Mouse (Mus musculus) liver, embryonic 11.5 days (tissue): ENCODE measurements around the gene Traf1. TPM values are rescaled to one million over a fixed set of nuclear protein-coding genes. Genes with fewer than 3 reads are reported as not detected.

Experiments used
- ATAC-seq: fragments of 200-750 bp; cut with Nextera tagmentation; replicated peaks from 2 replicates; pipeline ENCODE4 v1.8.0; 2017; ENCODE audit warnings: moderate number of reproducible peaks, mild to moderate bottlenecking, moderate TSS enrichment, moderate library complexity; ENCODE audit not compliant: low FRiP score
- DNase-seq: peaks from one replicate; pipeline ENCODE4 v3.0.0-alpha.2; 2017; ENCODE audit warnings: low spot score
- H3K27ac ChIP-seq: fragments of 300-500 bp; sonication (generic); 2 replicates; pipeline ENCODE4 v1.5.1; 2014; ENCODE audit warnings: mild to moderate bottlenecking, low read depth, low read length, control low read depth
- H3K27me3 ChIP-seq: fragments of 300-500 bp; sonication (generic); replicated peaks from 2 replicates; pipeline ENCODE4 v1.6.1; 2014; ENCODE audit warnings: low read length, mixed read lengths; ENCODE audit not compliant: control insufficient read depth, insufficient read depth
- H3K36me3 ChIP-seq: fragments of 300-500 bp; sonication (generic); 2 replicates; pipeline ENCODE4 v1.6.1; 2014; ENCODE audit warnings: mild to moderate bottlenecking, low read length, moderate library complexity, mixed read lengths; ENCODE audit not compliant: control insufficient read depth, insufficient read depth
- H3K4me1 ChIP-seq: fragments of 300-500 bp; sonication (generic); replicated peaks from 2 replicates; pipeline ENCODE4 v1.6.1; 2014; ENCODE audit warnings: low read length, mixed read lengths; ENCODE audit not compliant: control insufficient read depth, insufficient read depth
- H3K4me2 ChIP-seq: fragments of 300-500 bp; sonication (generic); 2 replicates; pipeline ENCODE4 v1.6.1; 2014; ENCODE audit warnings: mild to moderate bottlenecking, control low read depth, moderate library complexity
- H3K4me3 ChIP-seq: fragments of 300-500 bp; sonication (generic); 2 replicates; pipeline ENCODE4 v1.5.1; 2014; ENCODE audit warnings: low read depth, low read length, control low read depth
- H3K9ac ChIP-seq: fragments of 300-500 bp; sonication (generic); 2 replicates; pipeline ENCODE4 v1.6.1; 2014; ENCODE audit warnings: low read depth, low read length, control low read depth
- H3K9me3 ChIP-seq: fragments of 300-500 bp; sonication (generic); 2 replicates; pipeline ENCODE4 v1.6.1; 2016; ENCODE audit warnings: low read length, inconsistent platforms, mixed read lengths; ENCODE audit not compliant: control insufficient read depth
- WGBS: fragments of 180-500 bp; shearing (Covaris S2); extraction: QIAGEN DNeasy Blood & Tissue Kit; methylation state at CpG from one replicate; pipeline ENCODE4 v1.1.7; 2014; 5-methylcytosine and 5-hydroxymethylcytosine counted together
- polyA plus RNA-seq: library from polyadenylated mRNA; unstranded; fragments of >200 nt; fragmentation: Nextera tagmentation; extraction: Ambion mirVana; gene quantifications from 2 replicates; pipeline ENCODE4 v1.2.1, GENCODE M21; 2014

Traf1 gene
- polyA plus RNA-seq, 1 experiment from 2014 or later, result 0.38 TPM

GRCm38 (mm10) chr2:34941061-34941675 is 20.4 kb downstream of the Traf1 start:
- Histone ChIP-seq H3K4me3 (no peak overlapping the region), H3K9me3 (no peaks in the 10 kb centered on the region), H3K9ac (no peak overlapping the region), H3K4me2 (no peak overlapping the region), H3K4me1 (no peaks in the 10 kb centered on the region), H3K36me3 (no peaks in the 10 kb centered on the region), H3K27ac (no peak overlapping the region), H3K27me3 (peaks cover 5% of the 10 kb centered on the region; the same call in 1 of the 2 replicates)
- DNase-seq, result no peak
- ATAC-seq, result no peak
- WGBS, result 67% methylated on average over 11 of the region's 11 CpGs

GRCm38 (mm10) chr2:34940246-34940645 is 21.3 kb downstream of the Traf1 start:
- no peak overlapping the region for H3K27ac ChIP-seq
- WGBS, result 84% methylated on average over 5 of the region's 5 CpGs
- H3K9me3 ChIP-seq, result no peaks in the 10 kb centered on the region
- H3K4me3 ChIP-seq, result no peak overlapping the region
- H3K27me3 ChIP-seq, result peaks cover 5% of the 10 kb centered on the region; the same call in 1 of the 2 replicates
- DNase-seq (no peak), ATAC-seq (no peak)
- no peaks in the 10 kb centered on the region for H3K36me3 ChIP-seq
- H3K9ac ChIP-seq, result no peak overlapping the region
- H3K4me2 ChIP-seq, result no peak overlapping the region
- no peaks in the 10 kb centered on the region for H3K4me1 ChIP-seq

- Histone ChIP-seq H3K27ac (no peak overlapping the region), H3K27me3 (peaks cover 5% of the 10 kb centered on the region; the same call in 1 of the 2 replicates), H3K4me1 (no peaks in the 10 kb centered on the region), H3K9me3 (no peaks in the 10 kb centered on the region), H3K4me2 (no peak overlapping the region), H3K9ac (no peak overlapping the region), H3K36me3 (no peaks in the 10 kb centered on the region), H3K4me3 (no peak overlapping the region)
- 43% methylated on average over 8 of the region's 8 CpGs for WGBS
- no peak for DNase-seq
- ATAC-seq, result no peak
These were observed 23.0 kb downstream of the Traf1 start for GRCm38 (mm10) chr2:34938269-34939208.

DNA sequence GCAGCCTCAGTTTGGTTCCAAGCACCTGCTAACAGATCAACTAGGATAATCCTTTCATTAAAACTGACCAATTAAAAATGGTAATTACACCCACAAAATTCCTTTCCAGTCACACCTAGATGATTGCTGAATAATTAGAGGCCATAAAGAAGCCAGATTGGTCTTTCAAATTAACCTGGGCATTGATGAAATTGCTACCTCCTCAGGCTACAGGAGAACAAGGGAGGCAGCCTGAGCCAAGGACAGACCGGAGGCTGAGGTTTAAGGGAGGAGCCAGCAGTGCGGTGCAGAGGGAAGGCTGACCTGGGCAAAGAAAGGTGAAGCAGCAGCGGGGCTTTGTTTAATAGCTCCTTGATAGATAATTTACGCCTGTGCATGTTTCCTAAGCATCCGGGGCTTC is 24.1 kb downstream of the Traf1 start:
- Histone ChIP-seq H3K9me3 (no peaks in the 10 kb centered on the region), H3K36me3 (no peaks in the 10 kb centered on the region), H3K9ac (no peak overlapping the region), H3K4me3 (no peak overlapping the region), H3K4me1 (no peaks in the 10 kb centered on the region), H3K27me3 (peaks cover 5% of the 10 kb centered on the region; the same call in 1 of the 2 replicates), H3K4me2 (no peak overlapping the region), H3K27ac (no peak overlapping the region)
- no peak for DNase-seq
- 37% methylated on average over 5 of the region's 5 CpGs for WGBS
- no peak for ATAC-seq

DNA sequence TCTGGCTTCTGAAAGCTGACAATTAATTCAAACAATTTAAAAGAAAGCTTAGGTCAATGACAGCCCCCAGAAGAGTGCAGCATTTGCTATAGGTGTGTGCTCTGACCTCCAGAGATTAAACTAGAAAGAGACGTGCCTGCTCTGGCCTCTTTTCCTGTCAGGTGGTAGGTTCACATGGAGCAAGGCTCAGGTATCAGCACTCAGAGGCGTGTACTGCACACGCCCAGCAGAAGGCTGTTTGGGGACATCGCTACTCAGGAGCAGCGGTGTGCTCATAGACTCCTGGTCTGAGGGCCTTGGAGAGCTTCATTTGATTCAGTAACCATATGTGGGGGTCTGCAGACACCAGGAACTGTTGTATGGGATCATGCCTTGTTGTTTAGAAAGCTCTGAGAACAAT is 34.3 kb downstream of the Traf1 start:
- Histone ChIP-seq H3K4me2 (no peak overlapping the region), H3K27ac (no peak overlapping the region), H3K9me3 (no peaks in the 10 kb centered on the region), H3K4me3 (no peak overlapping the region), H3K9ac (no peak overlapping the region), H3K27me3 (no peaks in the 10 kb centered on the region), H3K36me3 (no peaks in the 10 kb centered on the region), H3K4me1 (no peaks in the 10 kb centered on the region)
- no peak for DNase-seq
- no peak for ATAC-seq
- WGBS, result 56% methylated on average over 5 of the region's 5 CpGs

GRCm38 (mm10) chr2:34922729-34923128 is 38.8 kb downstream of the Traf1 start:
- no peak for ATAC-seq
- WGBS, result 10% methylated on average over 2 of the region's 2 CpGs

DNA sequence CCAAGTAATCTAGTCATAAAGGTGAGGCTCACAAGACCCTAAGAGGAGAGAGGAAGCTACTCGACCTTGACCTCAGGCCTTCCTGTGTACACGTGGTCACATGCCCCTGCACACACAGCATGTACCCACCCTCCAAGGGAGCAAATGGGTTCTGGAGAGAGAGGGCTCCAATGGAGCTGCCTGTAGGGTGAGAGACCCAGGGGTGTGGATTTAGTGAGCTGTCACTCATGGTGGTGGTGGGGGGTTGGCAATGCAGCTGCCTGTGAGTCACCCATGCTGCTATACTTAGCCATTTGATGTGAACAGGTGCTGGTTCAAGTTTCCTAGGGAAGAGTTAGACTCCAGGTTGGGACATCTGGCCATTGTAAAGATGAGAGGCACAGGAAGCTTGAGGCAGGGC is 41.4 kb downstream of the Traf1 start:
- ATAC-seq (no peak), DNase-seq (no peak)
- H3K4me1 ChIP-seq, result no peaks in the 10 kb centered on the region; the same call in 1 of the 2 replicates
- WGBS, result 36% methylated on average over 2 of the region's 2 CpGs
- no peak overlapping the region for H3K4me2 ChIP-seq
- H3K36me3 ChIP-seq, result no peaks in the 10 kb centered on the region
- H3K9me3 ChIP-seq, result no peaks in the 10 kb centered on the region
- H3K27me3 ChIP-seq, result peaks cover under 1% of the 10 kb centered on the region; the same call in 1 of the 2 replicates
- no peak overlapping the region for H3K9ac ChIP-seq
- H3K4me3 ChIP-seq, result no peak overlapping the region
- H3K27ac ChIP-seq, result no peak overlapping the region

More at GRCm38 (mm10) chr2:34922729-34923128, 38.8 kb downstream of the Traf1 start:
- no peaks in the 10 kb centered on the region for H3K27me3 ChIP-seq
- H3K9ac ChIP-seq, result no peak overlapping the region
- no peaks in the 10 kb centered on the region for H3K36me3 ChIP-seq
- H3K27ac ChIP-seq, result no peak overlapping the region
- no peak overlapping the region for H3K4me3 ChIP-seq
- no peaks in the 10 kb centered on the region for H3K4me1 ChIP-seq
- no peak overlapping the region for H3K4me2 ChIP-seq
- no peak for DNase-seq
- H3K9me3 ChIP-seq, result no peaks in the 10 kb centered on the region

DNA sequence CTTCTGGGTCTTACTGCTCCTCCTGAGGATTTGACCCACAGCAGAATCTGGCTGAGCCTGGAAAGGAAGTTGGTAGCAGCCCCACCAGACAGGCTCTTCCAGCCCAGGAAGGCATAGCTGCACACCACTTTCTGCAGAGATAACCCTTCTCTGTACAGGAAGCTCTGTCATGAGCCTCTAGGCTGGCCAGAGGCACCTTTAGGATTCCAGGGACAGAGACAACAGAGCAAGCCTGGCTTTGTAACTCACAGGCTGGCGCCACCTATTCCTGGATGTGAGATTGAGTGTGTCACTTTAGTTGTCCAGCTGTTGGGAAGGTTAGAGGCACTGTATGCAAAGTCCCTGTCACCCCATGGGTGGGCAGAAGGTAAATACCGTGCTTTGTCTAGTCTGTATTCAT is 46.5 kb downstream of the Traf1 start:
- Histone ChIP-seq H3K4me1 (peaks cover 10% of the 10 kb centered on the region), H3K27ac (peak overlapping the region; percentile 28; the same call in 1 of the 2 replicates), H3K4me3 (no peak overlapping the region), H3K4me2 (no peak overlapping the region), H3K27me3 (peaks cover 30% of the 10 kb centered on the region), H3K9me3 (no peaks in the 10 kb centered on the region), H3K9ac (no peak overlapping the region), H3K36me3 (no peaks in the 10 kb centered on the region)
- DNase-seq, result no peak
- no peak for ATAC-seq
- WGBS, result 60% methylated on average over 2 of the region's 2 CpGs
